Mouse (Mus musculus) kidney, adult 10 weeks (tissue): ENCODE data around the gene Slc19a3. TPM values are rescaled to one million over a fixed set of nuclear protein-coding genes. Genes with fewer than 3 reads are reported as not detected.

Source experiments
- polyA plus RNA-seq: library from polyadenylated mRNA; stranded (reverse); fragments of 350-450 nt; fragmentation: Illumina TruSeq; extraction: RNeasy Lipid Tissue Mini Kit (QIAGEN cat#74804); gene quantifications from one replicate; pipeline ENCODE4 v1.2.3, GENCODE M21; 2014; ENCODE audit warnings: low read depth, low replicate concordance

Slc19a3 gene
- 53.2 TPM for polyA plus RNA-seq

GRCm38 (mm10) chr1:83038109-83038672 is at the start of gene Slc19a3:
Slc19a3 (minus strand) TSS chr1:83038448.

GRCm38 (mm10) chr1:83060643-83061042 is 22.4 kb upstream of the Slc19a3 start, which contains the start of gene Krtap28-13:
Krtap28-13 (plus strand) TSS chr1:83060930.

GRCm38 (mm10) chr1:83059278-83059677 is 21.0 kb upstream of the Slc19a3 start, which contains the start of gene A030005K14Rik:
A030005K14Rik (minus strand) TSS chr1:83059378.

GRCm38 (mm10) chr1:83044882-83045427 is 6.7 kb upstream of the Slc19a3 start, which contains the start of gene Gm47969:
Gm47969 (plus strand) TSS chr1:83044932.

GRCm38 (mm10) chr1:83042380-83042779 is 4.1 kb upstream of the Slc19a3 start, which contains the start of gene Krtap28-10:
Krtap28-10 (minus strand) TSS chr1:83042480.

GRCm38 (mm10) chr1:83000306-83000705 is 37.9 kb downstream of the Slc19a3 start, which contains the start of gene Gm47959:
Gm47959 (plus strand) TSS chr1:83000548.

Other genes with a start within 250 kb of the Slc19a3 start
- 67.5 TPM for gene Agfg1, start 199.0 kb downstream of the Slc19a3 start, polyA plus RNA-seq
- not detected for gene A030005L19Rik, start 125.1 kb downstream of the Slc19a3 start, polyA plus RNA-seq
- not detected for gene A030014E15Rik, start 113.5 kb downstream of the Slc19a3 start, polyA plus RNA-seq
- not detected for gene Gm6217, start 107.0 kb downstream of the Slc19a3 start, polyA plus RNA-seq
- gene A030003K21Rik, start 95.1 kb downstream of the Slc19a3 start, polyA plus RNA-seq: not detected
- not detected for gene Gm7544, start 82.4 kb downstream of the Slc19a3 start, polyA plus RNA-seq
- gene Gm47955, start 78.2 kb downstream of the Slc19a3 start, polyA plus RNA-seq: not detected
- not detected for gene Gm47959, start 37.9 kb downstream of the Slc19a3 start, polyA plus RNA-seq
- gene Krtap28-10, start 4.0 kb upstream of the Slc19a3 start, polyA plus RNA-seq: not detected
- gene Gm47969, start 6.5 kb upstream of the Slc19a3 start, polyA plus RNA-seq: not detected
- not detected for gene A030005K14Rik, start 20.9 kb upstream of the Slc19a3 start, polyA plus RNA-seq
- not detected for gene Krtap28-13, start 22.5 kb upstream of the Slc19a3 start, polyA plus RNA-seq
- gene Ccl20, start 78.3 kb upstream of the Slc19a3 start, polyA plus RNA-seq: not detected
- 0.44 TPM for gene Daw1, start 121.3 kb upstream of the Slc19a3 start, polyA plus RNA-seq